Mouse (Mus musculus) cerebellum, postnatal 25 days (tissue): ENCODE measurements around the gene Hp.

Experiments used
- DNase-seq, 2 experiments: peaks; one replicate each; pipeline ENCODE4 v3.0.0; 2021; ENCODE audit warnings: mixed read lengths in 2 of 2

The Hp gene

GRCm38 (mm10) chr8:109578900-109579301 lies at the start of gene Hp:
Gene Hp, minus strand, starts transcription at chr8:109579172.
- DNase-seq = no peak

DNA sequence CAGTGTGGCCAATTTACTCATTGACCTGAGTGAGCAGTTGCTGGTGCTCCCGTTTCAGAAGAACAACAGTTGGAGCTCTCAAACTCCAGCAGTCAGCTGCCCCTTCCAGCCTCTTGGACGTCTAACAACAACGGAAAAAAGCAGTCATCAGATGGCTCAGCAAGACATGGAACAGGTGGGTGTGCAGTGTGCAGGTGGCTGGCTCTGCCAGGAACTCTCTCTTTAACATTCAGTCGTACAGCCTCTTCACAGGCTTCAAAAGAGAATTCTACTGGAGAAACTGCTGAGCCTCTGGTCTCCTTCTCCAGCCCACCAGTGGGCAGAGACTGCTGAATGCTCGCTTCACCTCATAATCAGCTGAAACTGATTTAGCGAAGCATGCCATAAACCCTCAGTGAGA lies 49.7 kb upstream of the Hp start:
- no peak for DNase-seq

GRCm38 (mm10) chr8:109615569-109615968 lies 36.6 kb upstream of the Hp start:
- DNase-seq = no peak

- no peak for DNase-seq
Measured at GRCm38 (mm10) chr8:109614243-109615210, 35.6 kb upstream of the Hp start, which contains the start of gene Pkd1l3. Gene Pkd1l3, plus strand, starts transcription at chr8:109614517.

GRCm38 (mm10) chr8:109609153-109609502 lies 30.2 kb upstream of the Hp start:
- DNase-seq = peak; percentile 15 to 35

GRCm38 (mm10) chr8:109608271-109609152 lies 29.5 kb upstream of the Hp start, which contains the start of gene Dhodh:
Gene Dhodh, minus strand, starts transcription at chr8:109608673.
- DNase-seq = peak; percentile 97 to 98

- peak in 1 of 2 experiments; percentile 9 for DNase-seq
Measured at GRCm38 (mm10) chr8:109607650-109608049, 28.7 kb upstream of the Hp start.

DNA sequence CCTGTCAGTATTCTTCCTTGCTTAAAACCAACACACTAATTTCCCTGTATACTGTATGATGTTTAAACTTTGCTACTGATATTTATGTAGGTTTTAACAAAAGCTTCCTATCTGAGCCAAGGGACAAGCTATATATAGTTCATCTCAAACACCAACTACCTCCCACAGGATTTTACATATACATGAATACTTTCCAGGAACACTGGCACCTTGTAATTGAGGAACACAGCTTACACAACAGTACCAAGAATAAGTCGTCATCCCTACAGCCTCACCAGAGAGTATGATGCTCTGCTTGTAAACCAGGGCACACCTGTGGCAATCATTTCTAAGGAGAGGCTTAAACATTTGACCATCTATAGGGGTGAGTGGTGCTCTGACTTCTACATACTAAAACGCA lies 27.8 kb upstream of the Hp start:
- DNase-seq = no peak

DNA sequence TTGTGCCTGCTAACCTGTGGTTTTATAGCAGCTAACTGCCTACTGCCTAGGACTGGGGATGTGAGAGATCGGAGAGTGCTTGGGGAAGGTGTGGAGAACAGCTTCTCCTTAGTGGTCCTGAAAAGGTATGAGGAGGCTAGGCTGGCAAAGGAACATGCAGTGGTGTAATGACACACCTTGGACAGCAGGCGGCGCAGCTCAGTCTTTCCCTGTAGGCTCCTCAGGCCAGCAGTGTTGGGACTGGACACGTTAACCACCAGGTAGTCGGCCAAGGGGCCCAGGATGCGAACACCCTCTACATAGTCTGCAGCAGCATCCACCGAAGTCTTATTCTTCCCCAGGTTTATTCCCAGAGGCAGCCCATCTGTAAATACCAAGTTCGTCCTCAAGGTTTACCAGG lies 16.9 kb upstream of the Hp start:
- peak; percentile 58 to 68 for DNase-seq

- DNase-seq = no peak
Measured at GRCm38 (mm10) chr8:109593117-109593788, 14.3 kb upstream of the Hp start.

DNA sequence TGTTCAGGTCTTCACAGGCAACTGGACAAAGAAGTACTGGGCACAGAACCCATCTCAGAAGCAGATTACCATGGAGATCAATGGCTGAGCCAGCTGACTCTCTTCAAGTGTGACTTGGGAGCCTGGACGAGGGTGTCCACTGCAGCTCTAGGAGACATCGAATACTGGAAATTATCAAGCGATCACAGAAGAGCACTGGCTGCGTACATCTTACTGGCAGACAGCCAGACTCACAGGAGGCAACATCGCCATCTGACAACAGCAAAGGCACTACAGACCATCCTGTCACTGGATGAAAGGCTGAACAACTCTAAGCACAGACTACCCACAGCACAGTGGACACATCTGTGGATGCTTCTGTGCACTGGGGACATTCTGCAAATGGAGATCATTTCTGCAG lies 13.2 kb upstream of the Hp start:
- DNase-seq = no peak

DNA sequence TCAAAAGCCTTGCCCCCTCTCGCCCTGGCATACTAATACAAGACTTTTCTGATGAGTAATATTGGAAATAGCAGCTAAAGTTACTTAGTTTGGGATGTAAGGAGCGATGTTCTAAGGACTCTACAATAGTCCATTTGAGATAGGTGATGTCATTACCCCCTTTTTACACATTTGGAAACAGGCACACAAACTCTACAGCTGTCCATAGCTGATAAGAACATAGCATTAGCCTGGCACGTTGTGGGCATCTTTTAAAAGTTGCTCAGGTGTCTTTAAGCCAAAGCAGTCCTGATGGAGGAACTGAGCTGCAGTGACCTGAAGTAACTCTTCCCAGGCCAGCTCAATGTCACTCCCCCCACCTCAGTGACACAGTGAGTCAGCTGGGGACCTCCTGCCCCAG lies 12.4 kb upstream of the Hp start:
- no peak for DNase-seq

- no peak for DNase-seq
Measured at GRCm38 (mm10) chr8:109590901-109591300, 11.9 kb upstream of the Hp start.

GRCm38 (mm10) chr8:109586972-109587504 lies 8.1 kb upstream of the Hp start:
- no peak for DNase-seq

DNA sequence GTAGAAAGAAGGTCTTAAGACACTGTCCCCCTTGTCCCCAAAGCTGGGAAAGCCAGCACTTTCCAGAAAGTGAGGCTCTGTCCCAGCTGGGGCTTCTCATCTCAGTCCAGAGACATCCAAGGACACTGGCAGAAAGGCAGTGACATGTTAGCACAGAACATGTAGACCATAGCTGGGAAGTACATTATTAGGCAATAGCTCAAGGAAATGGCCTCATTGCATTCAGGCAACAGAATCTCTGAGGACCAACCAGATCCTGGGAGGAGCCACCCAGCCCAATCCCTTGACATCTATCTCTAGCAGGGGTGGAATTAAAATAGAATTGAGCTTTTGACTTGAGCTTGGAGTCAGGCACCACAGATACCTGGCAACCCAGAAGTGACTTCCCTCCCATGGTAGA lies 6.7 kb upstream of the Hp start:
- no peak for DNase-seq

DNA sequence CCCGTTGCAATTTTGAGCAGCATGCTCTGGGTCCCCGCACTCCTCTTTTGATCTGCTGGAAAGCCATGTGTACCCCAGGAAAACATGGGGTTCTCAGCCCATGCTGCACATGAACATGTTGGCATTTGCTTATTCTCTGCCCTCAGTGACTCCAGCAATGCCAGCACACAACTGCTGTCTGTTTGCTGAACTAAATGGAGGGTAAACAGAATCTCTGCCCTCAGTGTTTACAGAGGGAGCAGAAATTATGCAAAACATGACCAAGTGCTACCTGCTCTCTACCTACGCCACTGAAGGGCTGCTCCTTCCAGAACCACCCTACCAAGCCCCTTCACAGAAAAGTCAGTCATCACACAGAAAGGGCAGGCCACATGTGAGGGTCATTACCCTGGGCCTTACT lies 5.9 kb upstream of the Hp start:
- DNase-seq = no peak

DNA sequence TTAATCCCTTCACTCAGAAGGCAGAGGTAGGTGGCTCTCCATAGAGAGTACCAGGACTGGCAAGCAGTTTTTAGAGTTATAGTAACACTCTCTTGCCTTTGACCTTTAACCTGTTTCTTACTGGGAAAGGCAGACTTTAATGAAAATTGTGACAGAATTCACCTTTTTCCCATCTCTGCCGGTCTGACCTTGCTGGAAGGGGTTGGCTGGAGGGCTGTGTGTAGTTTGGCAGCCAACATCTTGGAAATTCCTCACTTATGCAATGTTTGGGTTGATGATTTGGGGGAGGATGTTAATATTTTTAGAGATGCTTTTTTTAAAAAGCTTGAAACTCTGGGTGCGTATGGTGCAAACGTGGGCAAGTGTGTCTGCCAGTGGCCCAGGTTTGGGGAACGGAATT lies 5.3 kb upstream of the Hp start:
- DNase-seq = no peak

DNA sequence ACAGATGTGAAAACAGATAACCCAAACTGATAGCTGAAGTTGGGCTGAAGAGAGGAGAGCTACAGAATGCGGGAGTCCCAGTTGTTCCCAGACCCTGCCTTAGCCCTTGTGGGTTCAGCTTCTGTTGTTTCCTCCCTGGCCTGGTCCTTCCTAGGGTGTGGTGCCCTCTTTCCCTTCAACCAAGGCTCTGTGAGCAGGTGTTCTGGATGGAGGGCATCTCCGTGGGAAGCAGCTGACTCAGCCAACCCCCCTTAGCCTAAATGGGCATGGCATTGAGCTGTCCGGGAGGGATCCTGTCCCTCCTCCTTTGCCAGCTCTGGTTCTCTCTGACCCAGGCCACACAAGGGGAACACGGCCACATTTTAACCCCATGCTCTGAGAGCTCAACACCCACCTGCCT lies 2.7 kb downstream of the Hp start:
- no peak for DNase-seq

DNA sequence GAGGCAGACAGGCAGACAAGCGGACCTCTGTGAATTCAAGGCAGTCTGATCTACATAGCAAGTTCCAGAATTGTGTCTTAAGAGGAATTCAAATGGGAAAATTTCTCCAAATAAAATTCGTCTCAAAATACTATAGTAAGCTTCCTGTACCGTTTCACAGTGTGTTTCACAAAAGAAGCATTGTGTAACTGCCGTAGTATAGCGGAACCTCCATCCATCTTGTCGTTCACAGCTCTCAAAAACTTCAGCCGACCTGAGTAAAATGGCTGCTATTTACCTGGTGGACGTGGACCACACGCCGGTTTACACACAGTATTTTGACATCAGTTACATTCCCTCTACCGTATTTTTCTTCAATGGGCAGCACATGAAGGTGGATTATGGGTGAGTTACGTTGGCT lies 7.8 kb downstream of the Hp start:
- no peak for DNase-seq

DNA sequence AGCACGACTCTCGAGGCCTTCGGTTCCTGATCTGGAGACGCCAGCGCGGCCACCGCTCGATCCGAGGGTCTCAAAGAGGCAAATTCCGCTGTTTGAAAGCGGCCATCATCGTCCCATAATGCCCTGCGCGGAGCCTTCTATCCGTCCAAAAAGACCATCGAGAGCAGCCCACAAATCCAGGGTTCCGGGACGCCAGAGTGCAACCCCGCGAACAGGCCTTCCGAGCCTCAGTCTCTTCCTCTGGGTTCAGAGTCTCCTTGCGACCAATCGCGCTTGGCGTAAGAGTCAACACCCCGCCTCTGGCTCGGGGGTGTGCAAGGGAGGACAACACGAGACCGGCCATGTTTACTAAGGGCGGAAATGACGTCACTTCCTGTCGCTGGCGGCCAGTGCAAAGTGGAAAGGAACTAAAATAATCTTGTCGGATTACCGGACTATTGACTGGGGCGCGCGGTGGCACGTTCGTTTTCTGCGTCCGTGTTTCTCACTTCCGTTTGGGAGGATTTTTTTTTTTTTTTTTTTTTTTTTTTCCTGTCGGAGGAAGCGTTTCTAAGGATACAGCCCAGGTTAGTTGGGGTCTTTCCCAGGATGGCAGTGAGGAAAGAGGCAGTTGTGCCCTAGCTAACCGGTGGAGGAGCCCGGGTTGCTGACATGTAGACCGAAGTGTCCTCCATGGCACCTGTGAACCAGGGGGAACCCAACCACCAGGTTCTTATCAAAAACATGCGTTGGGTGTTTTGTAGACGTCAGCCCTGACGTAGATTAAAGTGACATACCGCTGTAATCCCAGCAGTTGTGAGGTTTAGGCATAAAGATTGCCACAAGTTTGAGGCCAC lies 13.3 kb downstream of the Hp start, which contains the start of the genes Dhx38 and Txnl4b:
Gene Dhx38, minus strand, starts transcription at position 364 of the 836 bp plus-strand sequence.
Gene Txnl4b, plus strand, starts transcription at position 395 of the 836 bp plus-strand sequence.
- peak; percentile 98 to 99 for DNase-seq

DNA sequence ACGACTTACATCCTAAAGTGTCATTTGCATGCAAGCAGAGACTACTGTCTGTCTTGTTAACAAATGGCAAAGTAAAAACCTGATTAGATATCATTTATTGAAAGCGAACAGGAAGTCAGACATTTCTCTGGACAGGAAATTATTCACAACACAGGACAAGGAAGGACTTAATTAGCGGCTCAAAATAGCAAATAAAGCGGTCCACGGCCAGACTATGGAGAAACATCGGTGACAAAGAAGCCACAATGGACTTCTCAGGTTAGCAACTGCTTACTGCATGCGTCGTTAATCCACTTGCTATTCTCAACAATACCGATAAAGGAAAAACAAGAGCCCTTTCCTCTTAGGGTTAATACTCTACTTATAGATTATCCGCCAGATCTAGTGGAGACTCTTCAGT lies 14.2 kb downstream of the Hp start:
- no peak for DNase-seq

GRCm38 (mm10) chr8:109563881-109564280 lies 15.1 kb downstream of the Hp start:
- no peak for DNase-seq
